Mouse (Mus musculus): Measurements from ENCODE around the gene Armh2. TPM values are rescaled to one million over a fixed set of nuclear protein-coding genes. Genes with fewer than 3 reads are reported as not detected.

Gene Armh2
- not detected in 2 replicates for polyA plus RNA-seq (2012; ENCODE audit: insufficient read depth, insufficient read length, missing spikeins)

GRCm38 (mm10) chr13:24741028-24741427 lies at the start of gene Armh2:
Gene Armh2 (plus strand): TSS chr13:24741232.
- H3K4me1 ChIP-seq (ENCODE audit: control insufficient read depth, insufficient read depth, insufficient read length, low read length): no peaks in the 10 kb centered on the region
- no peak within 1 kb of the TSS for H3K4me3 ChIP-seq (ENCODE audit: insufficient read depth, low read depth, low read length)
- no peak within 1 kb of the TSS for H3K27ac ChIP-seq (replicated peaks; ENCODE audit: low read depth, low read length)

- Histone ChIP-seq H3K27ac (replicated peaks; ENCODE audit: low read depth, low read length) (no peak overlapping the region), H3K4me1 (ENCODE audit: control insufficient read depth, insufficient read depth, insufficient read length, low read length) (no peaks in the 10 kb centered on the region), H3K4me3 (ENCODE audit: insufficient read depth, low read depth, low read length) (no peak overlapping the region)
Measured at GRCm38 (mm10) chr13:24693312-24693711, 47.7 kb upstream of the Armh2 start.

DNA sequence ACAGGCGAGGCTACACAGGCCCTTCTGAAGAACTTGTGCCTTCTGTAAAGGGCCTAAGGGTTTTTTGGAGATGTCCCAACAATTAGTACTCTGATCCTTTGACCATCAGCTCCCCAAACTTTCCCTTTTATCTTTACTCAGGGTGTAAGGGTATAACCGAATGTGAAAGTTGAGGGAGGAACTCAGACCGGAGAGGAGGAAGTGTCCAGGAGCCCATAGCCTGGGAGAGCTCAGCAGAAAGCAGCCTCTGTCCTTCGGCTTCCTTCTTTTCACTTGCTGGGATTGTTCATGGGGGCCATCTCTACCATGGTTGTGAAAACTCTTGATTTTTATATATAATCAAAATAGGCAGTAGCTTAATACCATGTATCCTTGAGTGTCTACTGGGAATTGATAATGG lies 42.3 kb upstream of the Armh2 start:
- Histone ChIP-seq H3K4me1 (ENCODE audit: control insufficient read depth, insufficient read depth, insufficient read length, low read length) (no peaks in the 10 kb centered on the region), H3K4me3 (ENCODE audit: insufficient read depth, low read depth, low read length) (no peak overlapping the region), H3K27ac (replicated peaks; ENCODE audit: low read depth, low read length) (no peak overlapping the region)

- no peak overlapping the region for H3K4me3 ChIP-seq (ENCODE audit: insufficient read depth, low read depth, low read length)
- H3K4me1 ChIP-seq (ENCODE audit: control insufficient read depth, insufficient read depth, insufficient read length, low read length): no peaks in the 10 kb centered on the region
- no peak overlapping the region for H3K27ac ChIP-seq (replicated peaks; ENCODE audit: low read depth, low read length)
Measured at GRCm38 (mm10) chr13:24702128-24702527, 38.9 kb upstream of the Armh2 start.

GRCm38 (mm10) chr13:24709656-24710396 lies 31.2 kb upstream of the Armh2 start:
- Histone ChIP-seq H3K4me1 (ENCODE audit: control insufficient read depth, insufficient read depth, insufficient read length, low read length) (no peaks in the 10 kb centered on the region), H3K27ac (replicated peaks; ENCODE audit: low read depth, low read length) (no peak overlapping the region), H3K4me3 (ENCODE audit: insufficient read depth, low read depth, low read length) (no peak overlapping the region)

DNA sequence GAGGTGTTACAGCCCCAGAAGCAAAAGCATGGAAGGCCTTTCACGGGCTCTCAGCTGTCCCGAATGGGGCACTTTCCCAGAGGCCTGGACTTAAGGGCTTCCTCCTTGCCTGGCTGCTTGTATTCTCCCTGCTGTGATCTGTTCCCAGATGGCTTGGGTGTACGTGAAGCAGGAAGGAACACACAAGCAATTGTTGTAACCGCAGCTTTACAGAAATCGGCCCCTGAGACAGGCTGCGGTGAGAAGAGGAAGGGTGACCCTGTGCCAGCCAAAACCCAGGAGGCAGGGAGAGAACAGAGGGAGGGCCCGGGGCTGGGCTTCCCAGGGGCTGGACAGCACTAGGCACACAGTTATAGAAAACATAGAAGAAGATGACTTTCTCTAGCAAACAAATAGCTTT lies 30.1 kb upstream of the Armh2 start:
- H3K27ac ChIP-seq (replicated peaks; ENCODE audit: low read depth, low read length): peak overlapping the region; percentile 15; the same call in 1 of the 2 replicates
- H3K4me3 ChIP-seq (ENCODE audit: insufficient read depth, low read depth, low read length): no peak overlapping the region
- no peaks in the 10 kb centered on the region for H3K4me1 ChIP-seq (ENCODE audit: control insufficient read depth, insufficient read depth, insufficient read length, low read length)

- Histone ChIP-seq H3K4me3 (ENCODE audit: insufficient read depth, low read depth, low read length) (no peak overlapping the region), H3K27ac (replicated peaks; ENCODE audit: low read depth, low read length) (no peak overlapping the region), H3K4me1 (ENCODE audit: control insufficient read depth, insufficient read depth, insufficient read length, low read length) (no peaks in the 10 kb centered on the region)
Measured at GRCm38 (mm10) chr13:24712581-24713130, 28.4 kb upstream of the Armh2 start.

DNA sequence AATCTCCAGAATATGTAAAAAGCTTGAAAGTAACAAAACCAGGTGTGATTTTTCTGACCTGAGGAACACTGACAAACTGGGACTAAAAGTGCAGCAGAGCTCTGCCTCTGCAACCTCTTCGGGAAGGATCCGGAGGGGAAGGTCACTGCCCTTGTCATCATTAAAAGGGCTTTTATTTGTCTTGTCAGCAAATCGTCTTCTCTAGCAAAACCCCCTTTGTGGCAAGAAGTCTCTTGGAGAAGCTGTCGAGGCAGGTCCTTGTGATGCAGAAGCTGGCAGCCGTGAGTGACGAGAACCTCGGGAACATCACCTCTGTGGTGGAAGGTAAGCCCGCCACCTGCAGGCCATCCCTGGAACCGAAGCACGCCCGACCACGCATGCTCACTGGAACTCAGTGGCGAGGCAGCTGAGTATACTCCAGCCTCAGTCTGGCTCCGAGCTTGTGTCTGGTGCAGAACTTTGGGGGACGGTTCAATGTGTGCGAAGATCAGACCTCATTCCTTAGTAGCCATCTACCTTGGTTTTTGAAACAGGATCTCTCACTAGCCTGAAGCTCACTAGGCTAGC lies 27.5 kb upstream of the Armh2 start:
- 0 out of 2 replicates have a peak overlapping the region, but pooled peaks have one; percentile 21 for H3K4me3 ChIP-seq (ENCODE audit: insufficient read depth, low read depth, low read length)
- H3K27ac ChIP-seq (replicated peaks; ENCODE audit: low read depth, low read length): no peak overlapping the region

DNA sequence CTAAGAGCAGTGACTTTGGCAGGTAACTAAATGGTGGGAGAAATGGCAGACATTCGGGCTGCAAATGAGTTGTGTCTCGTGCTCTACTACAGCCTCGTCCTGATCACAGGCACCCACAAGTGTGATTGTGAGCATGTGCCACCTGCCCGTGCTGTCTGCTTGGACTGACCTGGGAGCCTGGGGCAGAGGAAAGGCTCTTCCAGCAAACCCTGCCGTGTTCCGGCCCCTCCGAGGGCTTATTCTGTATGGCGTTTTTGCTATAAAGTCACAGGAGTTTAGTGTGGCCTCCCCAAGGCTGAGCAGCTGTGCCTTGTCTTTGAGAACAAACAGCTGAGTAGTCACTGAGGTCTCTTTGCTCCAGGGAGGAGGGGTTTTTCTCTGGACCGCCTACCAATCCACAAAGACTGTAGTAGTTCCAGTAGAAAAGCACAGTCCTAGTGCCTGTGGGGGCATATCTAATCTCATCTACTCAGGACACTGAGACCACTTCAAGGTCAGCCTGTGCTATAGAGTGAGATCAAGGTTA lies 26.6 kb upstream of the Armh2 start:
- no peak overlapping the region for H3K27ac ChIP-seq (replicated peaks; ENCODE audit: low read depth, low read length)
- no peaks in the 10 kb centered on the region for H3K4me1 ChIP-seq (ENCODE audit: control insufficient read depth, insufficient read depth, insufficient read length, low read length)
- no peak overlapping the region for H3K4me3 ChIP-seq (ENCODE audit: insufficient read depth, low read depth, low read length)

More for the DNA sequence above, 27.5 kb upstream of the Armh2 start:
- H3K4me1 ChIP-seq (ENCODE audit: control insufficient read depth, insufficient read depth, insufficient read length, low read length): no peaks in the 10 kb centered on the region

GRCm38 (mm10) chr13:24715601-24716000 lies 25.4 kb upstream of the Armh2 start:
- H3K4me1 ChIP-seq (ENCODE audit: control insufficient read depth, insufficient read depth, insufficient read length, low read length): no peaks in the 10 kb centered on the region
- H3K4me3 ChIP-seq (ENCODE audit: insufficient read depth, low read depth, low read length): no peak overlapping the region

DNA sequence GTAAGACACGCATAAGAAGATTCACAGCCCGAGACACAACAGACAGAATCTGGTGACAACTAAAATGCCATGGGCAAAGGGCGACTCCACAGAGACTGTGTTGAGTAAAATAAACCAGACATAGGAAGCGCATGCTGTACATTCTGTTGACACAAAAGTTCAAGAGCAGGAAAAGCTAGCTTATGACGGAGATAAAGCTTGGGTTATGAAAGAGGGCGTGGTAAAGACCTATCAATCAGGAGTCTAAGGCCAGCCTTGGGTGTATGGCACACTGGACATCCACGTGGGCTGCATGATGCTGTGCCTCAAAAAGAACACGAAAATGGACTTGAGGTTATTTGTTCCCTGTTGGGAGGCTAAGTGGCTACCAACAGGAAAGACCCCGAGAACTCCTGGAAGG lies 24.6 kb upstream of the Armh2 start:
- H3K27ac ChIP-seq (replicated peaks; ENCODE audit: low read depth, low read length): no peak overlapping the region

More at GRCm38 (mm10) chr13:24715601-24716000, 25.4 kb upstream of the Armh2 start:
- H3K27ac ChIP-seq (replicated peaks; ENCODE audit: low read depth, low read length): no peak overlapping the region

GRCm38 (mm10) chr13:24717677-24718076 lies 23.4 kb upstream of the Armh2 start:
- no peaks in the 10 kb centered on the region for H3K4me1 ChIP-seq (ENCODE audit: control insufficient read depth, insufficient read depth, insufficient read length, low read length)
- H3K27ac ChIP-seq (replicated peaks; ENCODE audit: low read depth, low read length): no peak overlapping the region
- no peak overlapping the region for H3K4me3 ChIP-seq (ENCODE audit: insufficient read depth, low read depth, low read length)

More for the DNA sequence above, 24.6 kb upstream of the Armh2 start:
- no peaks in the 10 kb centered on the region for H3K4me1 ChIP-seq (ENCODE audit: control insufficient read depth, insufficient read depth, insufficient read length, low read length)
- no peak overlapping the region for H3K4me3 ChIP-seq (ENCODE audit: insufficient read depth, low read depth, low read length)

DNA sequence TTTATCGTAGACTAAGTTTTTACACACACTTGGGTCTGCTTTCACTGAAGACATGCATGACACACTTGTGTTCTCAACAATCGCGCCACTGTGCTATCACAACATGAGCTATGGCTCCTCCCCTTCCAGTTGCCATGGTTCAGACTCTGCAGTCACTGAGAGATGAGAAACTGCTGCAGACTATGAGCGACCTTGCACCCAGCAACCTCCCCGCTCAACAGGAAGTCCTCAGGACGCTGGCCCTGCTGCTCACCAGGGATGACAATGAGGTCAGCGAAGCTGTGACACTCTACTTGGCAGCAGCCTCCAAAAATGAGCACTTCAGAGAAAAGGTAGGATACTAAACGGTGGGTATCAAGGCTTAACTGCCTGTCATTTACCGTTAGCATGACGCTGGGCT lies 19.5 kb upstream of the Armh2 start:
- Histone ChIP-seq H3K4me1 (ENCODE audit: control insufficient read depth, insufficient read depth, insufficient read length, low read length) (no peaks in the 10 kb centered on the region), H3K27ac (replicated peaks; ENCODE audit: low read depth, low read length) (no peak overlapping the region), H3K4me3 (ENCODE audit: insufficient read depth, low read depth, low read length) (no peak overlapping the region)

DNA sequence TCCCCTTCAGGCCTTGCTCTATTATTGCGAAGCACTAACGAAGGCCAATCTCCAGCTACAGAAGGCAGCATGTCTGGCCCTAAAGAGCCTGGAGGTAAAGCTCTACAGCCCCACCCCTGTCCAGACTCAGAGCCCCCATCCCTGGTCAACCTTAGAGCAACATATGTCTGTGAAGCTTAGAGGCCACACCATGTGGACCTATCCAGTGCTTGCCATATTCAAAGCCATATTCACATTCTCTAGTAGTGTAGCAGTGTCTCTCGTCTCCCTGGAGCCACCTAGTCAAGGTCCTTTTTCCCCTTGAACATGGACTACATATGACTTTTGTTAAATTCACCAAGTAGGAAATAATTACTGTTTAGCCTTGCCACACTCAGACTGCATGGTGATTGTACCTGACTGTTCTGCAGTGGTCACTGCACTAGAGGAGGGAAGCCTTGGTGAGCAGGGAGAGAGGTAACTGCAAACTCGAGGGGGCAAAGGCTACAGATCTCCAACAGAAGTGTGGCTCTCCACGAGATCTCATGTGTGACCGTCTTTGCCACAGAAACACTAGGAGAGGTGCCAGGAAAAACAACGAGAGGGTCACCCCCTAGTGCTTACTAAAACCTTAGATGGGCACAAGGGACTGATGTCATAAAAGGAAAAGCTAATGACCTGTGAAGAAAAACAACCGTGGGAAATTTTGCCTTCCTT lies 17.2 kb upstream of the Armh2 start:
- H3K27ac ChIP-seq (replicated peaks; ENCODE audit: low read depth, low read length): no peak overlapping the region
- H3K4me3 ChIP-seq (ENCODE audit: insufficient read depth, low read depth, low read length): no peak overlapping the region
- H3K4me1 ChIP-seq (ENCODE audit: control insufficient read depth, insufficient read depth, insufficient read length, low read length): no peaks in the 10 kb centered on the region

GRCm38 (mm10) chr13:24724395-24724759 lies 16.7 kb upstream of the Armh2 start:
- Histone ChIP-seq H3K27ac (replicated peaks; ENCODE audit: low read depth, low read length) (no peak overlapping the region), H3K4me3 (ENCODE audit: insufficient read depth, low read depth, low read length) (no peak overlapping the region)

More at GRCm38 (mm10) chr13:24724395-24724759, 16.7 kb upstream of the Armh2 start:
- H3K4me1 ChIP-seq (ENCODE audit: control insufficient read depth, insufficient read depth, insufficient read length, low read length): no peaks in the 10 kb centered on the region
